Mouse (Mus musculus): ENCODE data around the gene Scarf1.

Gene Scarf1

GRCm38 (mm10) chr11:75563851-75564548 lies 50.7 kb downstream of the Scarf1 start:
- no peak for DNase-seq (ENCODE audit: low spot score in 2 of 2)

GRCm38 (mm10) chr11:75565849-75566248 lies 52.5 kb downstream of the Scarf1 start:
- DNase-seq (ENCODE audit: low spot score in 2 of 2) = no peak

GRCm38 (mm10) chr11:75566276-75567196 lies 53.2 kb downstream of the Scarf1 start:
- DNase-seq (ENCODE audit: low spot score in 2 of 2) = no peak

- DNase-seq (ENCODE audit: low spot score in 2 of 2) = no peak
Measured at GRCm38 (mm10) chr11:75567346-75568114, 54.2 kb downstream of the Scarf1 start.

GRCm38 (mm10) chr11:75568115-75568511 lies 54.8 kb downstream of the Scarf1 start:
- no peak for DNase-seq (ENCODE audit: low spot score in 2 of 2)

- DNase-seq (ENCODE audit: low spot score in 2 of 2) = no peak
Measured at GRCm38 (mm10) chr11:75568962-75569361, 55.6 kb downstream of the Scarf1 start.

GRCm38 (mm10) chr11:75570375-75571125 lies 57.2 kb downstream of the Scarf1 start:
- DNase-seq (ENCODE audit: low spot score in 2 of 2) = no peak

GRCm38 (mm10) chr11:75571126-75571990 lies 58.0 kb downstream of the Scarf1 start:
- DNase-seq (ENCODE audit: low spot score in 2 of 2) = no peak

- peak in 1 of 2 experiments; percentile 64 for DNase-seq (ENCODE audit: low spot score in 2 of 2)
Measured at GRCm38 (mm10) chr11:75572301-75572791, 59.0 kb downstream of the Scarf1 start.

- DNase-seq (ENCODE audit: low spot score in 2 of 2) = peak; percentile 87 to 96
Measured at GRCm38 (mm10) chr11:75572854-75573650, 59.7 kb downstream of the Scarf1 start.

GRCm38 (mm10) chr11:75574378-75575123 lies 61.2 kb downstream of the Scarf1 start:
- no peak for DNase-seq (ENCODE audit: low spot score in 2 of 2)

GRCm38 (mm10) chr11:75575560-75576123 lies 62.3 kb downstream of the Scarf1 start:
- peak in 1 of 2 experiments; percentile 59 for DNase-seq (ENCODE audit: low spot score in 2 of 2)
